Mouse (Mus musculus): ENCODE measurements around the gene Zbtb8a. TPM values are rescaled to one million over a fixed set of nuclear protein-coding genes. Genes with fewer than 3 reads are reported as not detected.
"Not testable (repeated sequence)": the region's sequence is repeated elsewhere in the genome, so short reads cannot be mapped to it uniquely, and the experiment has no call there.

Zbtb8a gene
- total and polyA plus RNA-seq, 3 experiments = 0.89 to 1.6 TPM; not detected in 1

GRCm38 (mm10) chr4:129416478-129416877 lies 38.6 kb upstream of the Zbtb8a start (continued):
- TF ChIP-seq E2F4 (IDR thresholded peaks at IDR 0.05; ENCODE audit: borderline replicate concordance, low read depth, low read length) = no peak
- TF ChIP-seq MYB (IDR thresholded peaks at IDR 0.05; ENCODE audit: low read depth, low read length) = no peak

GRCm38 (mm10) chr4:129415892-129416291 lies 38.0 kb upstream of the Zbtb8a start:
- peak overlapping the region; percentile 6; the same call in 1 of the 2 replicates for H3K27ac ChIP-seq (ENCODE audit: control insufficient read depth, low read depth, low read length)
- H3K79me2 ChIP-seq (ENCODE audit: control insufficient read depth, insufficient read depth, low read length, poor library complexity) = no peaks in the 10 kb centered on the region
- no peak for TF ChIP-seq TAL1 (IDR thresholded peaks at IDR 0.05; ENCODE audit: low read length)
- peak; percentile 46 to 53 (median 51) for TF ChIP-seq CTCF (IDR thresholded peaks at IDR 0.05 in 2 of 3, conservative IDR thresholded peaks at IDR 0.05 in 1 of 3; ENCODE audit: control insufficient read depth in 1 of 3, insufficient read depth in 1 of 3, low read depth in 2 of 3, low read length in 3 of 3, poor library complexity in 1 of 3, severe bottlenecking in 1 of 3)
- TF ChIP-seq RAD21 (IDR thresholded peaks at IDR 0.05; ENCODE audit: low read depth, low read length) = peak; percentile 58
- no peak overlapping the region for H3K4me3 ChIP-seq (ENCODE audit: control insufficient read depth in 1 of 2, insufficient read depth in 1 of 2, low read depth in 2 of 2, low read length in 2 of 2)
- DNase-seq (ENCODE audit: low read depth, low spot score) = peak; percentile 46
- no peaks in the 10 kb centered on the region for H3K9me3 ChIP-seq (replicated peaks; ENCODE audit: insufficient read depth, low read length)
- H3K27me3 ChIP-seq (ENCODE audit: control insufficient read depth in 1 of 2, insufficient read depth in 2 of 2, low read length in 2 of 2) = no peaks in the 10 kb centered on the region
- H3K36me3 ChIP-seq (ENCODE audit: control insufficient read depth in 1 of 2, insufficient read depth in 2 of 2, low read length in 2 of 2) = peaks cover 0 to 10% of the 10 kb centered on the region in 2 experiments; a peak in 2 of 4 replicates
- H3K9ac ChIP-seq (ENCODE audit: control insufficient read depth, low read depth, low read length, poor library complexity, severe bottlenecking) = no peak overlapping the region
- H3K4me1 ChIP-seq (ENCODE audit: control insufficient read depth in 1 of 2, insufficient read depth in 2 of 2, low read length in 2 of 2) = peaks cover 0 to 17% of the 10 kb centered on the region in 2 experiments; a peak in 3 of 4 replicates

- Histone ChIP-seq H3K79me2 (ENCODE audit: control insufficient read depth, insufficient read depth, low read length, poor library complexity) (no peaks in the 10 kb centered on the region), H3K4me1 (ENCODE audit: control insufficient read depth in 1 of 2, insufficient read depth in 2 of 2, low read length in 2 of 2) (peaks cover 0 to 1% of the 10 kb centered on the region in 2 experiments; a peak in 2 of 4 replicates), H3K27me3 (ENCODE audit: control insufficient read depth in 1 of 2, insufficient read depth in 2 of 2, low read length in 2 of 2) (peaks cover 0 to 1% of the 10 kb centered on the region in 2 experiments; a peak in 1 of 4 replicates), H3K9ac (ENCODE audit: control insufficient read depth, low read depth, low read length, poor library complexity, severe bottlenecking) (no peak overlapping the region), H3K36me3 (ENCODE audit: control insufficient read depth in 1 of 2, insufficient read depth in 2 of 2, low read length in 2 of 2) (peaks cover 0 to 2% of the 10 kb centered on the region in 2 experiments; a peak in 2 of 4 replicates), H3K27ac (ENCODE audit: control insufficient read depth, low read depth, low read length) (no peak overlapping the region), H3K9me3 (replicated peaks; ENCODE audit: insufficient read depth, low read length) (no peaks in the 10 kb centered on the region), H3K4me3 (ENCODE audit: control insufficient read depth in 1 of 2, insufficient read depth in 1 of 2, low read depth in 2 of 2, low read length in 2 of 2) (no peak overlapping the region)
- no peak for DNase-seq (ENCODE audit: low read depth, low spot score)
- TF ChIP-seq TCF12 (IDR thresholded peaks at IDR 0.05; ENCODE audit: low read depth, low read length) (no peak), ZMIZ1 (IDR thresholded peaks at IDR 0.05; ENCODE audit: low read depth, low read length) (no peak), POLR2AphosphoS2 (IDR thresholded peaks at IDR 0.05; ENCODE audit: low read length) (no peak), CHD1 (IDR thresholded peaks at IDR 0.05; ENCODE audit: low read depth, low read length) (no peak), ZKSCAN1 (IDR thresholded peaks at IDR 0.05; ENCODE audit: low read depth, low read length) (no peak), EP300 (IDR thresholded peaks at IDR 0.05; ENCODE audit: low read depth in 1 of 2, low read length in 2 of 2) (no peak), GATA1 (IDR thresholded peaks at IDR 0.05; ENCODE audit: low read depth, low read length) (no peak), NRF1 (IDR thresholded peaks at IDR 0.05; ENCODE audit: insufficient read depth, low read depth, low read length, poor library complexity, severe bottlenecking) (no peak), BHLHE40 (IDR thresholded peaks at IDR 0.05; ENCODE audit: borderline replicate concordance, low read depth, low read length) (no peak), RCOR1 (IDR thresholded peaks at IDR 0.05; ENCODE audit: low read depth, low read length) (no peak), MAZ (IDR thresholded peaks at IDR 0.05; ENCODE audit: low read depth, low read length) (no peak), MYC (IDR thresholded peaks at IDR 0.05; ENCODE audit: low read depth, low read length) (no peak), TAL1 (IDR thresholded peaks at IDR 0.05; ENCODE audit: low read length) (no peak), USF1 (IDR thresholded peaks at IDR 0.05; ENCODE audit: low read depth, low read length) (no peak), TBP (IDR thresholded peaks at IDR 0.05; ENCODE audit: low read depth, low read length) (no peak), USF2 (IDR thresholded peaks at IDR 0.05; ENCODE audit: borderline replicate concordance in 1 of 2, insufficient read depth in 1 of 2, low read depth in 1 of 2, low read length in 2 of 2) (no peak), KAT2A (conservative IDR thresholded peaks at IDR 0.05; ENCODE audit: low read depth, low read length) (no peak), MAFK (IDR thresholded peaks at IDR 0.05; ENCODE audit: borderline replicate concordance, low read depth, low read length) (no peak), MYB (IDR thresholded peaks at IDR 0.05; ENCODE audit: low read depth, low read length) (no peak), CTCF (IDR thresholded peaks at IDR 0.05 in 2 of 3, conservative IDR thresholded peaks at IDR 0.05 in 1 of 3; ENCODE audit: control insufficient read depth in 1 of 3, insufficient read depth in 1 of 3, low read depth in 2 of 3, low read length in 3 of 3, poor library complexity in 1 of 3, severe bottlenecking in 1 of 3) (no peak)
Measured at GRCm38 (mm10) chr4:129410991-129411390, 33.1 kb upstream of the Zbtb8a start.

GRCm38 (mm10) chr4:129410532-129410931 lies 32.6 kb upstream of the Zbtb8a start:
- not testable (repeated sequence) for DNase-seq (ENCODE audit: low read depth, low spot score); H3K4me1 ChIP-seq (ENCODE audit: control insufficient read depth in 1 of 2, insufficient read depth in 2 of 2, low read length in 2 of 2); H3K9ac ChIP-seq (ENCODE audit: control insufficient read depth, low read depth, low read length, poor library complexity, severe bottlenecking); H3K79me2 ChIP-seq (ENCODE audit: control insufficient read depth, insufficient read depth, low read length, poor library complexity); H3K36me3 ChIP-seq (ENCODE audit: control insufficient read depth in 1 of 2, insufficient read depth in 2 of 2, low read length in 2 of 2); H3K27me3 ChIP-seq (ENCODE audit: control insufficient read depth in 1 of 2, insufficient read depth in 2 of 2, low read length in 2 of 2); H3K4me3 ChIP-seq (ENCODE audit: control insufficient read depth in 1 of 2, insufficient read depth in 1 of 2, low read depth in 2 of 2, low read length in 2 of 2); H3K27ac ChIP-seq (ENCODE audit: control insufficient read depth, low read depth, low read length); H3K9me3 ChIP-seq (replicated peaks; ENCODE audit: insufficient read depth, low read length)

All from MEL (cell line).